Mouse (Mus musculus) thymus, adult 2 months (tissue): ENCODE data around the gene Sytl3.

Experiments used
- CTCF ChIP-seq: fragments of 200-500 bp; IDR thresholded peaks from 2 replicates; pipeline ENCODE4 v1.5.1; 2012; ENCODE audit warnings: mild to moderate bottlenecking, control low read depth, low read length, moderate library complexity, borderline replicate concordance; ENCODE audit not compliant: control insufficient read depth, poor library complexity, insufficient read depth; ENCODE audit errors: extremely low read depth
- POLR2A ChIP-seq: fragments of 200-500 bp; IDR thresholded peaks from 2 replicates; pipeline ENCODE4 v1.6.1; 2012; ENCODE audit warnings: mild to moderate bottlenecking, low read length, control low read depth, moderate library complexity; ENCODE audit not compliant: control insufficient read depth, poor library complexity, insufficient read depth; ENCODE audit errors: extremely low read depth

DNA sequence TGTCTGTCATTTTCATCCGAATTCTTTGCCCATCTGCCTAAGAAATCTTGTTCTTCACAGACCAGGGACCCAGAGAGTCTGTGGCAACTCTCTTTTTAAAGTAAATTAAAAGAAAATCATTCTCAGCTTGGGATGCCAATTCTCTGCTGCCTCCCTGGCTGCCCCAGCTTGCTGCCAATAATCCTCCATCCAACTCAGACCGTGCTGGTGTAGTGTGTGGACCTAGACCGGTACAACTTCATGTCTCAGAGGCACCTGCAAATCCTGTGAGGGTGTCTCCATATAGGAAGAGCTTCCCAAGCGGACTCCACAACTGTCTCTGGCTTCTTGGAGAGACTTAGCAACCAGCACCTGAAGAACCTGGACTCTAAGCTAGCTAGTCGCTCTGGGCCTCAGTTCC is 22.0 kb upstream of the Sytl3 start:
- TF ChIP-seq POLR2A (no peak), CTCF (no peak)
